Mouse (Mus musculus) right cerebral cortex, adult 2 months (tissue): ENCODE results near the gene Snph.

ENCODE experiments used
- DNase-seq, 2 experiments: peaks; one replicate each; pipeline ENCODE4 v3.0.0; 2021 to 2022; ENCODE audit warnings: low spot score in 2 of 2

Gene Snph

GRCm38 (mm10) chr2:151632159-151632814 lies at the start of gene Snph:
Gene Snph (minus strand): TSS chr2:151632593.
- peak; percentile 78 to 81 for DNase-seq

- peak; percentile 18 to 28 for DNase-seq
These were observed 43.8 kb upstream of the Snph start for GRCm38 (mm10) chr2:151676234-151676633.

GRCm38 (mm10) chr2:151670968-151671329 lies 38.6 kb upstream of the Snph start:
- no peak for DNase-seq

GRCm38 (mm10) chr2:151670026-151670967 lies 37.9 kb upstream of the Snph start:
- DNase-seq: no peak

- no peak for DNase-seq
These were observed 36.0 kb upstream of the Snph start, which contains the start of gene Rad21l for GRCm38 (mm10) chr2:151668433-151668832. Gene Rad21l (minus strand): TSS chr2:151668533.

GRCm38 (mm10) chr2:151652053-151652452 lies 19.7 kb upstream of the Snph start:
- DNase-seq: no peak

- DNase-seq: no peak
These were observed 3.6 kb upstream of the Snph start for GRCm38 (mm10) chr2:151636015-151636402.

GRCm38 (mm10) chr2:151635362-151636014 lies 3.1 kb upstream of the Snph start:
- peak in 1 of 2 experiments; percentile 43 for DNase-seq

GRCm38 (mm10) chr2:151634903-151635302 lies 2.5 kb upstream of the Snph start:
- peak in 1 of 2 experiments; percentile 4 for DNase-seq

- DNase-seq: no peak
These were observed 589 bp upstream of the Snph start for GRCm38 (mm10) chr2:151632982-151633381.

GRCm38 (mm10) chr2:151631406-151632158 lies 811 bp downstream of the Snph start:
- peak in 1 of 2 experiments; percentile 44 for DNase-seq

GRCm38 (mm10) chr2:151629310-151629709 lies 3.1 kb downstream of the Snph start:
- DNase-seq: peak; percentile 39 to 42

- DNase-seq: peak; percentile 2 to 12
These were observed 4.4 kb downstream of the Snph start for GRCm38 (mm10) chr2:151628011-151628410.

- DNase-seq: peak; percentile 2
These were observed 6.1 kb downstream of the Snph start for GRCm38 (mm10) chr2:151626296-151626695.

- peak; percentile 2 for DNase-seq
These were observed 8.6 kb downstream of the Snph start for GRCm38 (mm10) chr2:151623776-151624175.

- no peak for DNase-seq
These were observed 15.7 kb downstream of the Snph start for GRCm38 (mm10) chr2:151616551-151617329.

GRCm38 (mm10) chr2:151615779-151616178 lies 16.6 kb downstream of the Snph start:
- peak; percentile 67 to 68 for DNase-seq

- no peak for DNase-seq
These were observed 22.4 kb downstream of the Snph start for GRCm38 (mm10) chr2:151609974-151610373.

GRCm38 (mm10) chr2:151608435-151608834 lies 24.0 kb downstream of the Snph start:
- no peak for DNase-seq

GRCm38 (mm10) chr2:151605437-151605987 lies 26.9 kb downstream of the Snph start:
- DNase-seq: peak; percentile 70 to 81
